Mouse (Mus musculus): ENCODE measurements around the gene Apcs. TPM values are rescaled to one million over a fixed set of nuclear protein-coding genes. Genes with fewer than 3 reads are reported as not detected.

Gene Apcs
- polyA plus RNA-seq (2011; ENCODE audit: insufficient read depth, insufficient read length, low replicate concordance, missing spikeins), result not detected in 2 replicates

GRCm38 (mm10) chr1:172894777-172895357 is at the start of gene Apcs:
Gene Apcs, minus strand, starts transcription at chr1:172895041.
- Histone ChIP-seq H3K4me3 (replicated peaks; ENCODE audit: control insufficient read depth, low read depth, low read length) (no peak within 1 kb of the TSS), H3K27ac (ENCODE audit: control insufficient read depth, insufficient read depth, low read depth, low read length, poor library complexity) (no peak within 1 kb of the TSS), H3K4me1 (ENCODE audit: control insufficient read depth, insufficient read depth, low read length) (no peaks in the 10 kb centered on the region)
- TF ChIP-seq POLR2A (IDR thresholded peaks at IDR 0.05; ENCODE audit: borderline replicate concordance, control insufficient read depth, low read depth, low read length) (no peak), CTCF (IDR thresholded peaks at IDR 0.05; ENCODE audit: control insufficient read depth, insufficient read depth, low read length) (no peak)
- 61% methylated on average over 2 of the region's 2 CpGs for WGBS

GRCm38 (mm10) chr1:172932197-172932596 is 37.4 kb upstream of the Apcs start:
- Histone ChIP-seq H3K4me1 (ENCODE audit: control insufficient read depth, insufficient read depth, low read length) (no peaks in the 10 kb centered on the region), H3K27ac (ENCODE audit: control insufficient read depth, insufficient read depth, low read depth, low read length, poor library complexity) (no peak overlapping the region), H3K4me3 (replicated peaks; ENCODE audit: control insufficient read depth, low read depth, low read length) (no peak overlapping the region)
- TF ChIP-seq POLR2A (IDR thresholded peaks at IDR 0.05; ENCODE audit: borderline replicate concordance, control insufficient read depth, low read depth, low read length), result no peak
- TF ChIP-seq CTCF (IDR thresholded peaks at IDR 0.05; ENCODE audit: control insufficient read depth, insufficient read depth, low read length), result no peak
- WGBS, result 73% methylated on average over 2 of the region's 2 CpGs

- no peak overlapping the region for H3K4me3 ChIP-seq (replicated peaks; ENCODE audit: control insufficient read depth, low read depth, low read length)
- H3K27ac ChIP-seq (ENCODE audit: control insufficient read depth, insufficient read depth, low read depth, low read length, poor library complexity), result no peak overlapping the region
- 76% methylated on average over 2 of the region's 2 CpGs for WGBS
- H3K4me1 ChIP-seq (ENCODE audit: control insufficient read depth, insufficient read depth, low read length), result no peaks in the 10 kb centered on the region
- TF ChIP-seq CTCF (IDR thresholded peaks at IDR 0.05; ENCODE audit: control insufficient read depth, insufficient read depth, low read length), result no peak
- TF ChIP-seq POLR2A (IDR thresholded peaks at IDR 0.05; ENCODE audit: borderline replicate concordance, control insufficient read depth, low read depth, low read length), result no peak
Measured at GRCm38 (mm10) chr1:172918450-172918849, 23.6 kb upstream of the Apcs start.

DNA sequence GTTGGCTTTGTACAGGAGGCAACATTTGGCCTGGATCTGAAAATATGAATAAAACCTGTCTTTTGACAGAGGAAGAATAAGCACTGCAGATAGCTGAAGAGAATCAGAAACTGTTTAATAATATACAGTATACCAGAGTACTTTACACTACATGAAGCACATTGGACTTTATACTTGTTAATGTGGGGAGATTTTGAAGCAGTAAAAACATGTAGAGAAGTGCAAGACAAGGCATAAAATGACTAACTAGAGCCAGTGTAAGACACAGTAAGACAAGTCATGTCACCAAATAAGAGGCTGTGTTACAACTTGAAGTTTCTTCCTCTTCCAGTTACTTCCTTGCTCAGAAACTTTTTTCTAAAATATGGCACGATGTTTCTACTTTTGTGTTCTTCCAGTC is 22.3 kb upstream of the Apcs start:
- 50% methylated on average over 1 of the region's 1 CpGs for WGBS
- H3K27ac ChIP-seq (ENCODE audit: control insufficient read depth, insufficient read depth, low read depth, low read length, poor library complexity), result no peak overlapping the region
- no peaks in the 10 kb centered on the region for H3K4me1 ChIP-seq (ENCODE audit: control insufficient read depth, insufficient read depth, low read length)
- H3K4me3 ChIP-seq (replicated peaks; ENCODE audit: control insufficient read depth, low read depth, low read length), result no peak overlapping the region
- no peak for TF ChIP-seq POLR2A (IDR thresholded peaks at IDR 0.05; ENCODE audit: borderline replicate concordance, control insufficient read depth, low read depth, low read length)
- TF ChIP-seq CTCF (IDR thresholded peaks at IDR 0.05; ENCODE audit: control insufficient read depth, insufficient read depth, low read length), result no peak

DNA sequence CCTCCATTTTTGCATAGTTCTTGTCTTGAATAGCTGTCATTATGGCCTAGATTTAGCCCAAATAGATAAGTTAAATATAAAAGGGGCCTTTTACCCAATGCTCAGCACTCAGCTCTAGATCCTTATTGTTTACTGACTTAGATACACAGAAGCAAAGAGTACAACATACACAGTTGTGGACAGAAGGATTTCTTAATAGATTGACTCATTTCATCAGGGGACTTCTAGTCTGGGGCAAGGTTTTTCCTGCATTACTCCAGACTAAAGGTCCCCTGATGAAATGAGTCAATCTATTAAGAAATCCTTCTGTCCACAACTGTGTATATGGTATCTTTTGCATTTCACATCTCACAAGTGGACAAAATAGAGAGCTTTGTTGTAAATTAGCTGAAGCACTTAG is 8.5 kb upstream of the Apcs start:
- Histone ChIP-seq H3K27ac (ENCODE audit: control insufficient read depth, insufficient read depth, low read depth, low read length, poor library complexity) (no peak overlapping the region), H3K4me1 (ENCODE audit: control insufficient read depth, insufficient read depth, low read length) (no peaks in the 10 kb centered on the region), H3K4me3 (replicated peaks; ENCODE audit: control insufficient read depth, low read depth, low read length) (no peak overlapping the region)
- TF ChIP-seq CTCF (IDR thresholded peaks at IDR 0.05; ENCODE audit: control insufficient read depth, insufficient read depth, low read length) (no peak), POLR2A (IDR thresholded peaks at IDR 0.05; ENCODE audit: borderline replicate concordance, control insufficient read depth, low read depth, low read length) (no peak)

- 71% methylated on average over 2 of the region's 2 CpGs for WGBS
- no peak overlapping the region for H3K27ac ChIP-seq (ENCODE audit: control insufficient read depth, insufficient read depth, low read depth, low read length, poor library complexity)
- TF ChIP-seq POLR2A (IDR thresholded peaks at IDR 0.05; ENCODE audit: borderline replicate concordance, control insufficient read depth, low read depth, low read length), result no peak
- TF ChIP-seq CTCF (IDR thresholded peaks at IDR 0.05; ENCODE audit: control insufficient read depth, insufficient read depth, low read length), result no peak
Measured at GRCm38 (mm10) chr1:172895435-172895834, 594 bp upstream of the Apcs start.

GRCm38 (mm10) chr1:172876675-172877074 is 18.2 kb downstream of the Apcs start:
- no peak overlapping the region for H3K4me3 ChIP-seq (replicated peaks; ENCODE audit: control insufficient read depth, low read depth, low read length)
- no peak overlapping the region for H3K27ac ChIP-seq (ENCODE audit: control insufficient read depth, insufficient read depth, low read depth, low read length, poor library complexity)
- TF ChIP-seq POLR2A (IDR thresholded peaks at IDR 0.05; ENCODE audit: borderline replicate concordance, control insufficient read depth, low read depth, low read length) (no peak), CTCF (IDR thresholded peaks at IDR 0.05; ENCODE audit: control insufficient read depth, insufficient read depth, low read length) (no peak)
- WGBS, result 78% methylated on average over 1 of the region's 1 CpGs
- no peaks in the 10 kb centered on the region for H3K4me1 ChIP-seq (ENCODE audit: control insufficient read depth, insufficient read depth, low read length)

More at GRCm38 (mm10) chr1:172895435-172895834, 594 bp upstream of the Apcs start:
- Histone ChIP-seq H3K4me3 (replicated peaks; ENCODE audit: control insufficient read depth, low read depth, low read length) (no peak overlapping the region), H3K4me1 (ENCODE audit: control insufficient read depth, insufficient read depth, low read length) (no peaks in the 10 kb centered on the region)

GRCm38 (mm10) chr1:172875265-172875664 is 19.6 kb downstream of the Apcs start:
- Histone ChIP-seq H3K4me3 (replicated peaks; ENCODE audit: control insufficient read depth, low read depth, low read length) (no peak overlapping the region), H3K27ac (ENCODE audit: control insufficient read depth, insufficient read depth, low read depth, low read length, poor library complexity) (no peak overlapping the region), H3K4me1 (ENCODE audit: control insufficient read depth, insufficient read depth, low read length) (no peaks in the 10 kb centered on the region)
- WGBS, result 73% methylated on average over 4 of the region's 4 CpGs
- TF ChIP-seq POLR2A (IDR thresholded peaks at IDR 0.05; ENCODE audit: borderline replicate concordance, control insufficient read depth, low read depth, low read length) (no peak), CTCF (IDR thresholded peaks at IDR 0.05; ENCODE audit: control insufficient read depth, insufficient read depth, low read length) (no peak)

DNA sequence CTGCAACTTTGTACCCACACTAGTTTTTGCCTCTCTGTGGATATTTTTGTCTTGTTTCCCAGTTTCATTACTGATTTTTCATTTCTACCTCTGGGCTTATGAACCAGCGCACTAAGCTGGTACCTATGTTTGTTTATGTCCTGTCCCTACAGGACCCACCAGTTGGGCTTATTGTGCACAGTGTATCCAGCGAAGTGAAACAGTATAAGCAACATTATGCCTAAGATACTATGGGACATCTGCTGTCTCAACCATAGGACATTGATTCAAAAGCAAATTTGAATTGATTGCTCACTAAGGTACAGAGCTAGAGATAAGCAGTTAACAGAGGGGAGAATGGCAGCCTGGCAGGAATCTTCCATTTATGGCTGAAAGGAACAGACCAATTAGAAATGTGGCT is 46.7 kb downstream of the Apcs start:
- Histone ChIP-seq H3K4me1 (ENCODE audit: control insufficient read depth, insufficient read depth, low read length) (no peaks in the 10 kb centered on the region), H3K27ac (ENCODE audit: control insufficient read depth, insufficient read depth, low read depth, low read length, poor library complexity) (no peak overlapping the region), H3K4me3 (replicated peaks; ENCODE audit: control insufficient read depth, low read depth, low read length) (no peak overlapping the region)
- WGBS, result 78% methylated on average over 2 of the region's 2 CpGs
- TF ChIP-seq POLR2A (IDR thresholded peaks at IDR 0.05; ENCODE audit: borderline replicate concordance, control insufficient read depth, low read depth, low read length) (no peak), CTCF (IDR thresholded peaks at IDR 0.05; ENCODE audit: control insufficient read depth, insufficient read depth, low read length) (no peak)

Data from bone marrow, adult 2 months (tissue).